Mouse (Mus musculus) liver, adult 2 months (tissue): ENCODE results near the gene Tspan10. TPM values are rescaled to one million over a fixed set of nuclear protein-coding genes. Genes with fewer than 3 reads are reported as not detected.
"Not testable (repeated sequence)": the region's sequence is repeated elsewhere in the genome, so short reads cannot be mapped to it uniquely, and the experiment has no call there.

Experiments used
- DNase-seq: peaks from one replicate; pipeline ENCODE4 v3.0.0-alpha.2; 2011; ENCODE audit warnings: low read depth, low spot score; ENCODE audit errors: extremely low read depth
- H3K27ac ChIP-seq: fragments of 200-500 bp; replicated peaks from 2 replicates; pipeline ENCODE4 v1.5.1; 2012; ENCODE audit warnings: low read depth, mild to moderate bottlenecking, control low read depth, inconsistent platforms, low read length; ENCODE audit not compliant: insufficient read depth
- H3K27me3 ChIP-seq: fragments of 200-500 bp; 2 replicates; pipeline ENCODE4 v1.6.1; 2012; ENCODE audit warnings: mild to moderate bottlenecking, moderate library complexity, low read length, inconsistent platforms; ENCODE audit not compliant: control insufficient read depth, insufficient read depth
- H3K36me3 ChIP-seq: fragments of 200-500 bp; 2 replicates; pipeline ENCODE4 v1.6.1; 2012; ENCODE audit warnings: low read length, inconsistent platforms; ENCODE audit not compliant: control insufficient read depth, insufficient read depth
- H3K4me1 ChIP-seq: fragments of 200-500 bp; 2 replicates; pipeline ENCODE4 v1.6.1; 2011; ENCODE audit warnings: low read length; ENCODE audit not compliant: control insufficient read depth, insufficient read depth
- H3K4me3 ChIP-seq: fragments of 200-500 bp; 2 replicates; pipeline ENCODE4 v1.5.1; 2011; ENCODE audit warnings: low read depth, mild to moderate bottlenecking, control low read depth, low read length, moderate library complexity; ENCODE audit not compliant: insufficient read depth
- H3K79me2 ChIP-seq: fragments of 200-500 bp; 2 replicates; pipeline ENCODE4 v1.6.1; 2012; ENCODE audit warnings: inconsistent platforms, mild to moderate bottlenecking, low read length, moderate library complexity; ENCODE audit not compliant: control insufficient read depth, insufficient read depth
- H3K9ac ChIP-seq: fragments of 200-500 bp; 2 replicates; pipeline ENCODE4 v1.6.1; 2012; ENCODE audit warnings: low read depth, mild to moderate bottlenecking, control low read depth, inconsistent platforms, low read length
- CTCF ChIP-seq: fragments of 200-500 bp; IDR thresholded peaks from 2 replicates; pipeline ENCODE4 v1.5.1; 2011; ENCODE audit warnings: low read depth, low read length, control low read depth
- POLR2A ChIP-seq: fragments of 200-500 bp; IDR thresholded peaks from 2 replicates; pipeline ENCODE4 v1.6.1; 2011; ENCODE audit warnings: low read length, control low read depth; ENCODE audit not compliant: insufficient read depth; ENCODE audit errors: extremely low read depth
- WGBS: fragments of 180-500 bp; shearing (Covaris S2); methylation state at CpG from one replicate; pipeline ENCODE4 v1.1.7; 2018; 5-methylcytosine and 5-hydroxymethylcytosine counted together
- polyA plus RNA-seq: library from polyadenylated mRNA; depleted of rRNA; stranded (reverse); fragments of >200 nt; gene quantifications from 2 replicates; pipeline ENCODE4 v1.2.3, GENCODE M21; 2012
- total RNA-seq: library from RNA; depleted of rRNA; stranded (reverse); fragments of >200 nt; gene quantifications from 2 replicates; pipeline ENCODE4 v1.2.3, GENCODE M21; 2014

The Tspan10 gene
- total and polyA plus RNA-seq, 2 experiments, result 0.05 TPM; not detected in 1

- H3K9ac ChIP-seq, result no peak overlapping the region
- TF ChIP-seq POLR2A (no peak), CTCF (no peak)
- DNase-seq, result no peak
- H3K79me2 ChIP-seq, result peaks cover 8% of the 10 kb centered on the region; the same call in 1 of the 2 replicates
- 84% methylated on average over 1 of the region's 1 CpGs for WGBS
- H3K27ac ChIP-seq, result no peak overlapping the region
- H3K4me3 ChIP-seq, result no peak overlapping the region
- H3K4me1 ChIP-seq, result no peaks in the 10 kb centered on the region
- peaks cover 88% of the 10 kb centered on the region for H3K36me3 ChIP-seq
- H3K27me3 ChIP-seq, result no peaks in the 10 kb centered on the region
Measured at GRCm38 (mm10) chr11:120406445-120406844, 36.0 kb upstream of the Tspan10 start.

GRCm38 (mm10) chr11:120413621-120414020 lies 28.8 kb upstream of the Tspan10 start:
- peaks cover 76% of the 10 kb centered on the region for H3K36me3 ChIP-seq
- H3K27ac ChIP-seq, H3K79me2 ChIP-seq, H3K4me1 ChIP-seq, DNase-seq, H3K4me3 ChIP-seq, H3K27me3 ChIP-seq, H3K9ac ChIP-seq: not testable (repeated sequence)
- TF ChIP-seq CTCF, result 0 out of 2 replicates have a peak, but pooled peaks have one; percentile 0
- 97% methylated on average over 7 of the region's 10 CpGs for WGBS

- H3K4me3 ChIP-seq, result no peak overlapping the region
- no peak overlapping the region for H3K27ac ChIP-seq
- peaks cover 10% of the 10 kb centered on the region; the same call in 1 of the 2 replicates for H3K79me2 ChIP-seq
- H3K9ac ChIP-seq, result no peak overlapping the region
- H3K4me1 ChIP-seq, result peaks cover 17% of the 10 kb centered on the region
- TF ChIP-seq CTCF (no peak), POLR2A (no peak)
- peaks cover 61% of the 10 kb centered on the region for H3K36me3 ChIP-seq
- no peaks in the 10 kb centered on the region for H3K27me3 ChIP-seq
- DNase-seq, result no peak
- WGBS, result 87% methylated on average over 7 of the region's 7 CpGs
Measured at GRCm38 (mm10) chr11:120417852-120418251, 24.6 kb upstream of the Tspan10 start.

- peaks cover 55% of the 10 kb centered on the region for H3K36me3 ChIP-seq
- no peak for DNase-seq
- H3K27me3 ChIP-seq, result no peaks in the 10 kb centered on the region
- H3K27ac ChIP-seq, result no peak overlapping the region
- TF ChIP-seq POLR2A (no peak), CTCF (no peak)
- peaks cover 10% of the 10 kb centered on the region; the same call in 1 of the 2 replicates for H3K79me2 ChIP-seq
- H3K4me1 ChIP-seq, result peaks cover 21% of the 10 kb centered on the region
- 100% methylated on average over 1 of the region's 1 CpGs for WGBS
- no peak overlapping the region for H3K4me3 ChIP-seq
- H3K9ac ChIP-seq, result no peak overlapping the region
Measured at GRCm38 (mm10) chr11:120418592-120418991, 23.9 kb upstream of the Tspan10 start.

DNA sequence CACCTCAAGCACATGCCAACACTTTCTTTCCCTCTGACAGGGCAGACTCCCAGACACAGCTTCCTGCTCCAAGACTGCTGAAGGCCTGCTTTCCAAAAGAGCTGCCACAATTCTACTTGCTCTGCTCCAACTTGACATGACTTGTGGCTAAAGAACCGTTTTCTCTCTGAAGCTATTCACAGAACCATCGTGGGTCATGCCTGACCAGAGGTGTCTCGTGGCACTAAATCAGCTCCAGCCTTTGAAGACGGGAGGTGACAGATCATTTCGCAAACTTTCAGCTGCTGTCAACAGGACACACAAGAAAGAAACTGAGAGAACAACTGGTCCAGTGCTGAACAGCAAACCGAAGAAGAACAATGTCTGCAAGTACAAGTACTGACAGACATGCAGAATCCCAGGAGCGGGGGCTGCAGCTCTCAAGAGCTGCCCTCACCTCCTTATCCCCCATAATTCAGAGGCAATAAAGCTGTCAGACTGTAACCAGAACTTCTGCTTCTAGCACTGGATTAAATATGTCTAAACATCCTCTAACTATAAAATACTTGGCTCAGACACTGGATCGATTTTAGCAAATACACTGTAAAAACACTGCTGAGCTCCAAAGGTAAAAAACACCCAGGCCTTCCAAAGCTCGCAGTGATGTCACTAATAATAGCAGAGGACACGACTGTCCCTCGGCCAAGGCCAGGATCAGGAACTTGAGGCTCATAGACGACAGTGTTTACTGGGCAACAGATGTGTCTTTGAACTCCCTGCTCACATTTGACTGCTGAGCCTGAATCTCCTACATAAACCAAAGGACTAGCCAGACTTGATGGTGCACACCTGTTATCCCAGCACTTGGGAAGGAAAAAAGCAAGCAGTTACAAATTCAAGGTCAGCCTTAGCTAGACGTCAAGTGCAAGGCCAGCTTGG lies 19.5 kb upstream of the Tspan10 start:
- 23% methylated on average over 13 of the region's 13 CpGs for WGBS
- H3K79me2 ChIP-seq, result peaks cover 18% of the 10 kb centered on the region; the same call in 1 of the 2 replicates
- no peak overlapping the region for H3K4me3 ChIP-seq
- peak; percentile 98 for DNase-seq
- H3K9ac ChIP-seq, result peak overlapping the region; percentile 49
- TF ChIP-seq POLR2A (no peak), CTCF (no peak)
- peaks cover 51% of the 10 kb centered on the region for H3K36me3 ChIP-seq
- no peaks in the 10 kb centered on the region for H3K27me3 ChIP-seq
- peaks cover 28% of the 10 kb centered on the region for H3K4me1 ChIP-seq
- peak overlapping the region; percentile 96 for H3K27ac ChIP-seq
